Mouse (Mus musculus) effector memory CD4-positive, alpha-beta T cell, adult 5 months (primary cell): ENCODE data around the gene Prl3d3. TPM values are rescaled to one million over a fixed set of nuclear protein-coding genes. Genes with fewer than 3 reads are reported as not detected.

ENCODE experiments used
- polyA plus RNA-seq: library from polyadenylated mRNA; unstranded; fragments of 100-300 nt; shearing (Covaris generic); gene quantifications from one replicate; pipeline ENCODE4 v1.2.1, GENCODE M21; 2017

Gene Prl3d3
- not detected for polyA plus RNA-seq

DNA sequence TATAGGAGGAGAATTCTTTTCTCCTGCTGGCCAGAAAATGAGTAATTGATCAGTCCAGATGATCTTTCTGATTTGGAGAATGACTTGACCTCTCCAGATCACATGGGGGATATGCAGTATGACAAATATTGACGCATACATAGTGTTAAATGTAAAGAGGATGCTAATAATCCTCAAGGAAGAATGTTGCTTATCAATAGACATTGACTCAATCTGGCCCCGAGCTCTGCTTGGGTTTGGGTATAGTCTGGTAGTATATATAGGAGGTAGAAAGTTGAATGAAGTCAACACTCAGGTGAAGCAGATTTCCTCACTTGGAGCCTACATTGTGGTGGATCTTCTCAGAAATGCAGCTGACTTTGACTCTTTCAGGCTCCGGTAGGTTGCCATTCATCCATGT lies at the start of gene Prl3d3:
Gene Prl3d3 (plus strand): TSS at position 301 of the 400 bp plus-strand sequence.

DNA sequence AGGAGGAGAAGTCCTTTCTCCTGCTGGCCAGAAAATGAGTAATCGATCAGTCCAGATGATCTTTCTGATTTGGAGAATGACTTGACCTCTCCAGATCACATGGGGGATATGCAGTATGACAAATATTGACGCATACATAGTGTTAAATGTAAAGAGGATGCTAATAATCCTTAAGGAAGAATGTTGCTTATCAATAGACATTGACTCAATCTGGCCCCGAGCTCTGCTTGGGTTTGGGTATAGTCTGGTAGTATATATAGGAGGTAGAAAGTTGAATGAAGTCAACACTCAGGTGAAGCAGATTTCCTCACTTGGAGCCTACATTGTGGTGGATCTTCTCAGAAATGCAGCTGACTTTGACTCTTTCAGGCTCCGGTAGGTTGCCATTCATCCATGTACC lies 35.2 kb upstream of the Prl3d3 start, which contains the start of gene Prl3d2:
Gene Prl3d2 (plus strand): TSS at position 301 of the 400 bp plus-strand sequence.

DNA sequence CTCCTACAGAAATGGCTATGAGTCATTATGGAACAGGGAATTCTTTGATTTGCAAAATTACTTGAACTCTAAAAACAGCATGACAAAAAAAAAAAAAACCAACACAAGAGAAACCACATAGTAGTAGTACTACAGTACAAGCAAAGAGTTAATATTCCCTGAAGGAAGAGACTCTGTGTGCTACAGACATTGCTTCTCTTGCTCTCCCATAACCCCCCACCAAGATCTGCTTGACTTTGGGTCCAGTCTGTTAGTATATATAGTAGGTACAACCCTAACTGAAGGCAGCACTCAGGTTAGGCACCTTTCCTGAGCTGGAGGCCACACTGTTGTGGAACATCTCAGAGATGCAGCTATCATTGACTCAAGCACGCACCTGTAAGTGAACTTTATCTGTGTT lies 39.8 kb downstream of the Prl3d3 start, which contains the start of gene Prl3c1:
Gene Prl3c1 (plus strand): TSS at position 301 of the 400 bp plus-strand sequence.

Other genes starting within 250 kb of the Prl3d3 start
- not detected for gene Prl, start 99.2 kb upstream of the Prl3d3 start, polyA plus RNA-seq
- gene Prl3d1, start 62.6 kb upstream of the Prl3d3 start, polyA plus RNA-seq = not detected
- gene Prl3d2, start 35.1 kb upstream of the Prl3d3 start, polyA plus RNA-seq = not detected
- gene Prl3c1, start 39.9 kb downstream of the Prl3d3 start, polyA plus RNA-seq = not detected
- gene Prl3b1, start 85.1 kb downstream of the Prl3d3 start, polyA plus RNA-seq = not detected
- not detected for gene Prl3a1, start 102.6 kb downstream of the Prl3d3 start, polyA plus RNA-seq
- not detected for gene Prl6a1, start 155.8 kb downstream of the Prl3d3 start, polyA plus RNA-seq
- gene Prl8a2, start 188.9 kb downstream of the Prl3d3 start, polyA plus RNA-seq = not detected
- not detected for gene Prl2b1, start 234.1 kb downstream of the Prl3d3 start, polyA plus RNA-seq